Mouse (Mus musculus): ENCODE data around the gene Kcnh2.

GRCm38 (mm10) chr5:24391864-24392263 lies 40.5 kb upstream of the Kcnh2 start, which contains the start of gene Atg9b:
- no peak for TF ChIP-seq CTCF (IDR thresholded peaks at IDR 0.05; ENCODE audit: extremely low read depth, insufficient read depth, insufficient read length, insufficient replicate concordance)
- TF ChIP-seq POLR2A (IDR thresholded peaks at IDR 0.05; ENCODE audit: low read depth, low read length) = no peak

Measured in spleen, adult 2 months (tissue).